Mouse (Mus musculus) kidney, postnatal 0 days (tissue): ENCODE data around the gene Gm20696. TPM values are rescaled to one million over a fixed set of nuclear protein-coding genes. Genes with fewer than 3 reads are reported as not detected.

Source experiments
- ATAC-seq: fragments of 200-750 bp; cut with Nextera tagmentation; replicated peaks from 2 replicates; pipeline ENCODE4 v1.8.0; 2017; ENCODE audit warnings: low read depth, moderate number of reproducible peaks, moderate TSS enrichment, moderate library complexity; ENCODE audit not compliant: low FRiP score
- DNase-seq: peaks from one replicate; pipeline ENCODE4 v3.0.0-alpha.2; 2016; ENCODE audit warnings: low spot score
- H3K27ac ChIP-seq: fragments of 300-500 bp; sonication (generic); 2 replicates; pipeline ENCODE4 v1.5.1; 2014; ENCODE audit warnings: mild to moderate bottlenecking
- H3K27me3 ChIP-seq: fragments of 300-500 bp; sonication (generic); 2 replicates; pipeline ENCODE4 v1.6.1; 2014; ENCODE audit warnings: low read length, mixed read lengths; ENCODE audit not compliant: insufficient read depth
- H3K36me3 ChIP-seq: fragments of 300-500 bp; sonication (generic); 2 replicates; pipeline ENCODE4 v1.6.1; 2014; ENCODE audit warnings: low read length, mixed read lengths; ENCODE audit not compliant: insufficient read depth
- H3K4me1 ChIP-seq: fragments of 300-500 bp; sonication (generic); replicated peaks from 2 replicates; pipeline ENCODE4 v1.6.1; 2014; ENCODE audit warnings: antibody characterized with exemption, low read length, mixed read lengths; ENCODE audit not compliant: insufficient read depth
- H3K4me2 ChIP-seq: fragments of 300-500 bp; sonication (generic); 2 replicates; pipeline ENCODE4 v1.6.1; 2014; ENCODE audit warnings: mild to moderate bottlenecking, low read length, moderate library complexity, mixed read lengths
- H3K4me3 ChIP-seq: fragments of 300-500 bp; sonication (generic); replicated peaks from 2 replicates; pipeline ENCODE4 v1.5.1; 2014; ENCODE audit warnings: low read depth, low read length
- H3K9ac ChIP-seq: fragments of 300-500 bp; sonication (generic); 2 replicates; pipeline ENCODE4 v1.6.1; 2014; ENCODE audit warnings: low read depth, low read length
- H3K9me3 ChIP-seq: fragments of 300-500 bp; sonication (generic); replicated peaks from 2 replicates; pipeline ENCODE4 v1.6.1; 2016; ENCODE audit warnings: low read length, inconsistent platforms, mixed read lengths
- CTCF ChIP-seq: IDR thresholded peaks from 2 replicates; pipeline ENCODE4 v1.5.1; 2016; ENCODE audit warnings: antibody characterized with exemption, low read depth, mild to moderate bottlenecking, moderate library complexity
- WGBS: fragments of 180-500 bp; shearing (Covaris S2); extraction: QIAGEN DNeasy Blood & Tissue Kit; methylation state at CpG from one replicate; pipeline ENCODE4 v1.1.7; 2014; 5-methylcytosine and 5-hydroxymethylcytosine counted together
- polyA plus RNA-seq: library from polyadenylated mRNA; unstranded; fragments of >200 nt; fragmentation: Nextera tagmentation; extraction: Ambion mirVana; gene quantifications from 2 replicates; pipeline ENCODE4 v1.2.1, GENCODE M21; 2015

The Gm20696 gene
- polyA plus RNA-seq = 1.7 and 1.8 TPM in 2 replicates

GRCm38 (mm10) chr6:99666318-99667171 lies at the start of gene Gm20696, which contains the start of gene Eif4e3:
TSS of gene Gm20696 (minus strand) at chr6:99666797.
TSS of gene Eif4e3 (minus strand) at chr6:99666771.
- WGBS = under 1% methylated on average over 58 of the region's 75 CpGs
- no peaks in the 10 kb centered on the region for H3K9me3 ChIP-seq
- no peaks in the 10 kb centered on the region for H3K36me3 ChIP-seq
- ATAC-seq (peak; percentile 88), DNase-seq (peak; percentile 81)
- no peak for TF ChIP-seq CTCF
- peak within 1 kb of the TSS; percentile 87 for H3K9ac ChIP-seq
- H3K4me2 ChIP-seq = peak within 1 kb of the TSS; percentile 93
- peak within 1 kb of the TSS; percentile 87 for H3K4me3 ChIP-seq
- H3K27ac ChIP-seq = peak within 1 kb of the TSS; percentile 75
- H3K27me3 ChIP-seq = no peaks in the 10 kb centered on the region
- 0 out of 2 replicates have a peak, but pooled peaks cover 2% of the 10 kb centered on the region for H3K4me1 ChIP-seq

GRCm38 (mm10) chr6:99715913-99716312 lies 49.3 kb upstream of the Gm20696 start:
- Histone ChIP-seq H3K4me2 (no peak overlapping the region), H3K4me1 (no peaks in the 10 kb centered on the region), H3K4me3 (no peak overlapping the region), H3K27me3 (no peaks in the 10 kb centered on the region; the same call in 1 of the 2 replicates), H3K27ac (no peak overlapping the region), H3K9me3 (no peaks in the 10 kb centered on the region), H3K36me3 (no peaks in the 10 kb centered on the region), H3K9ac (no peak overlapping the region)
- ATAC-seq = no peak
- TF ChIP-seq CTCF = peak; percentile 27; the same call in 1 of the 2 replicates
- DNase-seq = no peak
- 55% methylated on average over 6 of the region's 6 CpGs for WGBS

GRCm38 (mm10) chr6:99715191-99715590 lies 48.6 kb upstream of the Gm20696 start:
- no peak for TF ChIP-seq CTCF
- Histone ChIP-seq H3K4me3 (no peak overlapping the region), H3K9me3 (no peaks in the 10 kb centered on the region), H3K36me3 (no peaks in the 10 kb centered on the region), H3K4me2 (no peak overlapping the region), H3K9ac (no peak overlapping the region), H3K4me1 (no peaks in the 10 kb centered on the region), H3K27ac (no peak overlapping the region), H3K27me3 (no peaks in the 10 kb centered on the region; the same call in 1 of the 2 replicates)
- WGBS = 70% methylated on average over 6 of the region's 6 CpGs
- ATAC-seq (no peak), DNase-seq (no peak)

GRCm38 (mm10) chr6:99713256-99713655 lies 46.7 kb upstream of the Gm20696 start:
- 86% methylated on average over 5 of the region's 5 CpGs for WGBS
- TF ChIP-seq CTCF = no peak
- H3K27ac ChIP-seq = no peak overlapping the region
- no peak overlapping the region for H3K4me2 ChIP-seq
- DNase-seq (no peak), ATAC-seq (no peak)
- H3K36me3 ChIP-seq = no peaks in the 10 kb centered on the region
- H3K9me3 ChIP-seq = no peaks in the 10 kb centered on the region
- H3K4me1 ChIP-seq = no peaks in the 10 kb centered on the region
- no peak overlapping the region for H3K9ac ChIP-seq
- no peak overlapping the region for H3K4me3 ChIP-seq
- no peaks in the 10 kb centered on the region; the same call in 1 of the 2 replicates for H3K27me3 ChIP-seq

GRCm38 (mm10) chr6:99711576-99712101 lies 45.0 kb upstream of the Gm20696 start:
- no peak for DNase-seq
- H3K9me3 ChIP-seq = no peaks in the 10 kb centered on the region
- no peak for ATAC-seq
- TF ChIP-seq CTCF = no peak
- H3K4me1 ChIP-seq = no peaks in the 10 kb centered on the region
- H3K9ac ChIP-seq = no peak overlapping the region
- H3K4me2 ChIP-seq = no peak overlapping the region
- WGBS = 61% methylated on average over 11 of the region's 11 CpGs
- H3K36me3 ChIP-seq = no peaks in the 10 kb centered on the region
- no peak overlapping the region for H3K27ac ChIP-seq
- H3K27me3 ChIP-seq = no peaks in the 10 kb centered on the region; the same call in 1 of the 2 replicates
- H3K4me3 ChIP-seq = no peak overlapping the region

- Histone ChIP-seq H3K9ac (no peak overlapping the region), H3K4me2 (0 out of 2 replicates have a peak overlapping the region, but pooled peaks have one; percentile 8), H3K27ac (no peak overlapping the region), H3K4me3 (no peak overlapping the region), H3K36me3 (no peaks in the 10 kb centered on the region), H3K27me3 (no peaks in the 10 kb centered on the region), H3K4me1 (peaks cover 9% of the 10 kb centered on the region; the same call in 1 of the 2 replicates), H3K9me3 (no peaks in the 10 kb centered on the region)
- WGBS = 28% methylated on average over 3 of the region's 3 CpGs
- peak; percentile 12; the same call in 1 of the 2 replicates for TF ChIP-seq CTCF
- ATAC-seq (no peak), DNase-seq (peak; percentile 61)
These were observed 33.9 kb upstream of the Gm20696 start for GRCm38 (mm10) chr6:99700484-99700883.
